Mouse (Mus musculus) ES-E14 (cell line): Measurements from ENCODE around the gene Apoc1. TPM values are rescaled to one million over a fixed set of nuclear protein-coding genes. Genes with fewer than 3 reads are reported as not detected.

Experiments used
- DNase-seq: peaks from one replicate; pipeline ENCODE4 v3.0.0-alpha.2; 2013; ENCODE audit warnings: low read depth, low spot score
- H3K27ac ChIP-seq: 2 replicates; pipeline ENCODE4 v1.5.1; 2012; ENCODE audit warnings: low read depth, mild to moderate bottlenecking, low read length, moderate library complexity, mixed read lengths; ENCODE audit not compliant: poor library complexity, insufficient read depth, severe bottlenecking
- H3K36me3 ChIP-seq: 2 replicates; pipeline ENCODE4 v1.6.1; 2012; ENCODE audit warnings: mild to moderate bottlenecking, low read length, moderate library complexity, mixed read lengths; ENCODE audit not compliant: control insufficient read depth, poor library complexity, insufficient read depth, severe bottlenecking
- H3K4me1 ChIP-seq, 2 experiments: fragments of 150-350 bp in 1 of 2; sonication (generic) in 1 of 2; 2 replicates each; pipeline ENCODE4 v1.6.1; 2012; ENCODE audit warnings: low read length in 2 of 2, mild to moderate bottlenecking in 1 of 2, mixed read lengths in 1 of 2; ENCODE audit not compliant: control insufficient read depth in 2 of 2, insufficient read depth in 2 of 2, poor library complexity in 1 of 2
- H3K4me3 ChIP-seq, 2 experiments: fragments of 150-350 bp in 1 of 2; sonication (generic) in 1 of 2; 2 replicates each; pipeline ENCODE4 v1.5.1; 2012; ENCODE audit warnings: low read length in 2 of 2, low read depth in 1 of 2, mild to moderate bottlenecking in 1 of 2, mixed read lengths in 1 of 2; ENCODE audit not compliant: insufficient read depth in 1 of 2, poor library complexity in 1 of 2, severe bottlenecking in 1 of 2
- H3K9ac ChIP-seq: 2 replicates; pipeline ENCODE4 v1.6.1; 2012; ENCODE audit warnings: low read depth, mild to moderate bottlenecking, low read length, mixed read lengths; ENCODE audit not compliant: poor library complexity, insufficient read depth, severe bottlenecking
- H3K9me3 ChIP-seq: fragments of 150-350 bp; sonication (generic); 2 replicates; pipeline ENCODE4 v1.6.1; 2012; ENCODE audit warnings: low read depth, mild to moderate bottlenecking, low read length; ENCODE audit not compliant: control insufficient read depth, insufficient read depth
- CHD2 ChIP-seq: IDR thresholded peaks from 2 replicates; pipeline ENCODE4 v1.6.1; 2014; ENCODE audit warnings: mild to moderate bottlenecking, low read depth, low read length, inconsistent platforms
- HCFC1 ChIP-seq: IDR thresholded peaks from 2 replicates; pipeline ENCODE4 v1.6.1; 2012; ENCODE audit warnings: low read length, inconsistent platforms, borderline replicate concordance; ENCODE audit not compliant: insufficient read depth
- MAFK ChIP-seq: IDR thresholded peaks from 2 replicates; pipeline ENCODE4 v1.6.1; 2014; ENCODE audit warnings: mild to moderate bottlenecking, low read depth, low read length, inconsistent platforms; ENCODE audit not compliant: insufficient read depth
- ZC3H11A ChIP-seq: IDR thresholded peaks from 2 replicates; pipeline ENCODE4 v1.6.1; 2012; ENCODE audit warnings: low read depth, mild to moderate bottlenecking, inconsistent platforms, low read length, borderline replicate concordance
- ZNF384 ChIP-seq: IDR thresholded peaks from 2 replicates; pipeline ENCODE4 v1.6.1; 2012; ENCODE audit warnings: low read depth, low read length, inconsistent platforms
- in situ Hi-C, 2 experiments: fragments of 600-800 bp; cut with MboI; formaldehyde crosslinking; loops; one replicate each; pipeline ENCODE4 v1.15.1; 2025; ENCODE audit warnings: low sequenced_read_pairs in 2 of 2, inconsistent platforms in 1 of 2; ENCODE audit not compliant: unreplicated experiment in 2 of 2
- total RNA-seq: library from RNA; depleted of rRNA; stranded (reverse); fragments of 300-350 nt; gene quantifications from 2 replicates; pipeline ENCODE4 v1.2.3, GENCODE M21; 2012

Apoc1 gene
- total RNA-seq, 1 experiment: 72.3 TPM

- DNase-seq: no peak
- H3K4me1 ChIP-seq: peaks cover 2 to 30% of the 10 kb centered on the region in 2 experiments; a peak in 2 of 4 replicates
- H3K9me3 ChIP-seq: no peaks in the 10 kb centered on the region
- H3K9ac ChIP-seq: no peak overlapping the region; the same call in 1 of the 2 replicates
- H3K36me3 ChIP-seq: peaks cover 17% of the 10 kb centered on the region
- H3K4me3 ChIP-seq: no peak overlapping the region
- in situ Hi-C loops: no loop called here
- TF ChIP-seq HCFC1 (no peak), MAFK (no peak), CHD2 (no peak)
- H3K27ac ChIP-seq: peak overlapping the region; percentile 13; the same call in 1 of the 2 replicates
Observed at GRCm38 (mm10) chr7:19695213-19695594, 2.7 kb upstream of the Apoc1 start.

GRCm38 (mm10) chr7:19694336-19695212 lies 2.1 kb upstream of the Apoc1 start:
- H3K9me3 ChIP-seq: no peaks in the 10 kb centered on the region
- peaks cover 2 to 27% of the 10 kb centered on the region in 2 experiments; a peak in 2 of 4 replicates for H3K4me1 ChIP-seq
- TF ChIP-seq ZNF384: no peak
- no peak for TF ChIP-seq HCFC1
- TF ChIP-seq MAFK: no peak
- no peak for TF ChIP-seq CHD2
- no peak for TF ChIP-seq ZC3H11A
- DNase-seq: no peak
- H3K36me3 ChIP-seq: peaks cover 17% of the 10 kb centered on the region
- in situ Hi-C loops: no loop called here
- no peak overlapping the region for H3K4me3 ChIP-seq
- peak overlapping the region; percentile 13 for H3K27ac ChIP-seq
- H3K9ac ChIP-seq: no peak overlapping the region

GRCm38 (mm10) chr7:19693421-19693820 lies 961 bp upstream of the Apoc1 start:
- no peak overlapping the region for H3K9ac ChIP-seq
- H3K27ac ChIP-seq: no peak overlapping the region
- peaks cover 2 to 24% of the 10 kb centered on the region in 2 experiments; a peak in 2 of 4 replicates for H3K4me1 ChIP-seq
- TF ChIP-seq CHD2: no peak
- no peak for TF ChIP-seq ZNF384
- no peak for TF ChIP-seq ZC3H11A
- TF ChIP-seq HCFC1: no peak
- TF ChIP-seq MAFK: no peak
- H3K9me3 ChIP-seq: no peaks in the 10 kb centered on the region
- H3K36me3 ChIP-seq: peaks cover 17% of the 10 kb centered on the region
- DNase-seq: no peak
- in situ Hi-C loops: no loop called here
- H3K4me3 ChIP-seq: no peak overlapping the region

- Histone ChIP-seq H3K27ac (peak overlapping the region; percentile 80), H3K9ac (peak overlapping the region; percentile 79), H3K4me3 (peak overlapping the region; percentile 52 to 72)
Observed at GRCm38 (mm10) chr7:19691434-19691833, 1.0 kb downstream of the Apoc1 start.

More at GRCm38 (mm10) chr7:19691434-19691833, 1.0 kb downstream of the Apoc1 start:
- H3K36me3 ChIP-seq: peaks cover 3% of the 10 kb centered on the region
- TF ChIP-seq HCFC1 (no peak), CHD2 (no peak), MAFK (no peak), ZC3H11A (no peak), ZNF384 (no peak)
- H3K4me1 ChIP-seq: peaks cover 2 to 26% of the 10 kb centered on the region in 2 experiments; a peak in 2 of 4 replicates
- no peak for DNase-seq
- H3K9me3 ChIP-seq: no peaks in the 10 kb centered on the region
- in situ Hi-C loops: no loop called here
